Mouse (Mus musculus) frontal cortex, postnatal 36 days (tissue): ENCODE data around the gene Syn3.
A peak's percentile ranks its signal among the peaks of the same experiment; 100 is the strongest.
"Not testable (repeated sequence)": the region's sequence is repeated elsewhere in the genome, so short reads cannot be mapped to it uniquely, and the experiment has no call there.

Experiments used
- DNase-seq, 2 experiments: peaks; one replicate each; pipeline ENCODE4 v3.0.0; 2022; ENCODE audit warnings: low spot score in 2 of 2

Syn3 gene

DNA sequence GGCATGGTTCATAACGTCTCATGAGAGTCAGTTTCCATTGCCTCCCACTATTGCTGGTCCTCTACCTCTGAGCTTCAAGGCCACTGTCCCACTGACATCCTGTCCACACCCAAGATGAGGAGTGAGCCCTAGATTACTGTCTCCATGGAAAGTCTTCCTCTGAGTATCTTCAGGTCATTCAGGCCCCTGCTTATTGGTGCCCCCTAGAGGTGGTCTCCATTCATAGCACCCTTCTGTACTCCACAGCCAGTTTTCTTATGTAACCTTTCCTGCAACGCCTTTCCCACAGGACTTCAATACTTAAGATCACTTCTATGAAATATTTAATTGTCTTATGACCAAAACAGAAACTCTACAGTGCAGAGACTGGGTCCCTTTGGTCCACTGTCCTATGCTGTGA, 80.4 kb downstream of the Syn3 start:
- no peak for DNase-seq

DNA sequence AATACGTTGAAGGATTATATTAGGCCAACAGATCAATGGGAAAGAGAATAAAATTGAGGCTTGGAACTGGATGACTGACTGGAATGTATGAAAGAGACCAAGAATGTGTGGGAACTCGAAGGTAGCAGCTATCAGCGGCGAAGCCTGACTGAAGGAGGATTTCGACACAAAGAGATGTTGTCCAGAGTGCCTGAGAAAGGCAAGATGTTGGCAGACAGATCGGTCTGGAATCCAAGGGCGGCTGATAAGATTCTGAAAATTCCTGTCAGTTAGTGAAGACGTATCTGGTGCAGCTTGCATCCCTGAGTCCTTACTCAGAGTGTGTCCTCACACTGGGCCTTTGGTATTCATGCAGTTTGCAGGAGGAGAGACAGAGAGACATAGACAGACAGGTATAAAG, 81.9 kb downstream of the Syn3 start:
- no peak for DNase-seq

DNA sequence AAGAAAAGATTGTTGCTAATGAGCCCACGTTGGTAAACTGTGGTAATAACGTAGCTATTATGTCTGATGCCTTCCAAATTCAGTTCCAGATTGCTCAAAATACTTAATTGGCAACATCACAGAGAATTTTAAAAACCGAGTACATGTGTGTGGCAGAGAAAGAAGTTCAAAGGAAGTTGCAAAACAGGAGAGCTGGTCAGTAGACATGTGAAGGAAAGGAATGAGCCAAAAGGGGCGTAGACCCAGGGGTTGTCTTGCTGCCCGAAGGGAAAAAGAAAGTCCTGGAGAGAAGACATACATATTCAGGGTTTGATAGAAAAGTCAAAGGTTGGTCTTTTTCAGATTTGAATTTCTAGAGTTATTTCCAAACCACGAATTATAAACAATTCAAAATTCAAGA, 87.8 kb downstream of the Syn3 start:
- DNase-seq: no peak

DNA sequence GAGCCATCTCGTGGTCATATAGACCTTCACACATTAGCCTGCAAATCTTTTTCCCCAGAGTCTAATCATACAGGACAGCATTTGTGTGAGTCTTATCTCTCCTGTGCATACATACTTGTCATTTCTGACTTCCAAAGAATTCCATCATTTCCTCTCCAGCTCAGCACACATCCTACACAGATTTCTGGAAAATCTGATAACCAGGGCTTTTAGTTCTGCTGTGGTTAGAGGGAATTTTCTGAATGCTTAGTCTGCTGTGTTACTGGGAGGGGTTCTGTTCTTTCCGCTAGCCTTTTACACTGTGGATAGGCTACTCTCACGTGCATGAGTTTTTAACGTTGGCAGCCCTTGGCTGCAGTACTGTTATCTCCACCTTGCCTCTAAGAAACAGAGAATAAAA, 91.7 kb downstream of the Syn3 start:
- DNase-seq: no peak

DNA sequence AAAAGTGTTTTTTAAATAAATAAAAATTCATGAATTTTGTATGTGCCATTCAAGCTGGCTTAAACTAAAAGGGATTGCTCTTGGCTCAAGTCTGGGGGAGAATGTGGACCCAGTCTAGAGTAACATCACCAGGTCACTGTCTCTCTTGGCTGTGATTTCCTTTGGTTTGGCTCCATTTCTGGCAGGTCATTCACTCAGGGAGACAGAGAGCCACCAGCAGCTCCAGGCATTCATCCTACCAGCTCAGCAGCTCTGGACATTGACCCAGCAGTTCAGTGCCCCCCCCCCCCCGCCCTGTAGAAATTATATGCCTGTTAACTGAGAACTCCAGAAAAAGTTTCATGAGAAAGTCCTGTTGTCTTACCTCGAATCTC, 100.4 kb downstream of the Syn3 start:
- DNase-seq: no peak

DNA sequence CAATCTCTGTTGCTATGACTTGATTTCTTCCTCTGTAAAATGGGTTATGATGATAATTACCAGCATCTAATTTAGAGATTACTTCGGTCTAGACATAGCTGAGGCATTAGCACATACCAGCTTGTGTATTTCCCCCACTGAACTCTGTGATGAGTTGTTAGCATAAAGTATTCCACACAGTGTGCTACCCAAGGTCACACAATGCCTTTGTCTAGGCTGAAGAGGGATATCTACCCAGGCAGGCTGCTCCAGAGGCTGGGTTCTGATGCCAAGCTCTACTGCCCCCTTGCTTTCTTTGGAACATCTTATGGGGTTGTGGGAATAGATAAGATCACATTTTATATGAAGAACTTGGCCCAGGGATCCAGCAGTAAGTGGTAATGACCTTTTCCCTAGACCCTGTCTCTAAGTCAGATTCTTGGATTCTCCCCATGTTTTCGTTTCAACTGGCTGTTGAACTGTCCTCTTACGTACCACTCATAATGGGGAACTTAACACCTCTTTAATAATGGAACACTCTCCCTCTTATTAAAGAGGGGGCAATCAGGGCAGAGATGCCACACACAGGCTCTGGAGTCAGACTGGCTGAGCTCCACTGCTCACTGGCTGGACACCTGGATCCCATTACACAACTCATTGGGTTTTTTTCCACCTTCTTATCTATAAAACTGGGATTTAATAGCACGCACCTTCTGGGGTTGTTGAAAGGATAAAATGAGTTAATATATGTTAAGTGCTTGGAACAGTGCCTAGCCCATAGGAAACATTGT, 100.9 kb downstream of the Syn3 start:
- DNase-seq: no peak

DNA sequence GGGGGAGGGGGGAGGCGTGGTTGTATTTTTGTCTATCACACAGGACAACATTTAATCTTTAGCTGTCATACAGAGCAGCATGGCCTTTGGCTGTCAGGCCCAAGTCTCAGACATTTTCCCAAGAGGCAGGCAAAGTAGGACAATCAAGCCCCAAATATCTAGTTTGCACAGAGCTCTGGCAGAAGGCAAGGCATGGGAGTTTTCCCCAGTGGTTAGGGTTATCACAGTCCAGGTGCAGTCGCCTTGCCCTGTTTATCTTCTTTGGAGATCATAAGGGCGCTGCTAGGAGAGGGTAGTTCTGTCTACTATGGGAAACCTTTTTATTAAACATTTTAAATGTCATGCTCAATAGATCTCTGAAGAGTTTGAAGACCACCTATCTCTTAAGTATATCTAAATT, 106.3 kb downstream of the Syn3 start:
- DNase-seq: no peak

DNA sequence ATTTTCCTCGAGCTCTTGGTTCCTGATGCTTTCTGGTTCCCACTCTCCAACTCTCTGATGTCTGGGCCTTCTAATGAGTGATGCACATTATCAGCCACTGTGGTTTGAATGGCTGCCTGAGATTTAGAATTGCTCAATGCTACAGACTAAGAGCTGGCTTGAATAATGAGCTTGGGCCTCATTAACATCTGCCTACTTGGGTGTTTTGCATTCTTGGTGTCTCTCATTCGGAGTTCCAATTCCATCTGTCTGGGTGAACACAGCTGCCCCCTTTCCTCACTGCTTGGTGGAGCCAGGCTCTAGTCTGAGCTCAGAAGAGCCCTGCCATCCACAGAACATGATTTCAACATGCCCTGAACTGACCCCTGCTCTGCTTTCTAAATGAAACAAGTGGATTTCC, 108.8 kb downstream of the Syn3 start:
- DNase-seq: peak in 1 of 2 experiments; percentile 28

DNA sequence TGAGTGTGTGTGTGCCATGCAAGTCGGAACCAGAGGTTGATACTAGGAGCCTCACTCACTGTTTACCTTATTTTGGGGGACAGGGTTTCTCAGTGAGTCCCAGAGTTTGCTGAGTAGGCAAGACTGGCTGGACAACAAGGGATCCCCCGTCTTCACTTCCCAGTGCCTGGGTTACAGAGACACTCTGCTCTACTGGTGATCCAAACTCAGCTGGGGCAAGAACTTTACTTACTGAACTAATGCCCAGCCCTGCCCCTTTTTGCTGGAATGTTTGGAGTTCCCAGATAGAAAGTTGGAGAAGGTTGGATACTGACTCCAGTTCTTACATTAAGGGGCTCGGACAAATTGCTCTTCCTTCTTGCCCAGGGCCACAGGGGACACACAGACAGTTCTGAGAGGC, 109.3 kb downstream of the Syn3 start:
- no peak for DNase-seq

DNA sequence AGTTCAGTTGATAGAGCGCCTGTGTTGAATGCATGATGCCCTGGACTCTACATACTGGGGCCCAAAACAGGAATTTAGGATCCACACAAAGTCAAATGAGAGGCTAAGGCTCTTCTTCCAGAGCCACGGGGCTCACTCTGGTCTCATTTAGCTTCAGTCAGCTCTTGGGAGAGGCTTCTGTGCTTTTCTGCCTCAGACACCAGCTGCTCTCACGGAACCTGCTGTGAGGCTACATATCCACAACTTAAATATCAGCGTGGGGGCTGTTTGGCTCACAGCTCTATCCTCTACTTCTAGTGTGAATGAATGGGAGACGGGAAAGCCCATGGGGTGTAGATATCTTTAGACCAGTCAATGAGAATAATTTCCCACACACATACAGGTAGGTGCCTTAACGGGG, 109.9 kb downstream of the Syn3 start:
- peak; percentile 53 to 70 for DNase-seq

DNA sequence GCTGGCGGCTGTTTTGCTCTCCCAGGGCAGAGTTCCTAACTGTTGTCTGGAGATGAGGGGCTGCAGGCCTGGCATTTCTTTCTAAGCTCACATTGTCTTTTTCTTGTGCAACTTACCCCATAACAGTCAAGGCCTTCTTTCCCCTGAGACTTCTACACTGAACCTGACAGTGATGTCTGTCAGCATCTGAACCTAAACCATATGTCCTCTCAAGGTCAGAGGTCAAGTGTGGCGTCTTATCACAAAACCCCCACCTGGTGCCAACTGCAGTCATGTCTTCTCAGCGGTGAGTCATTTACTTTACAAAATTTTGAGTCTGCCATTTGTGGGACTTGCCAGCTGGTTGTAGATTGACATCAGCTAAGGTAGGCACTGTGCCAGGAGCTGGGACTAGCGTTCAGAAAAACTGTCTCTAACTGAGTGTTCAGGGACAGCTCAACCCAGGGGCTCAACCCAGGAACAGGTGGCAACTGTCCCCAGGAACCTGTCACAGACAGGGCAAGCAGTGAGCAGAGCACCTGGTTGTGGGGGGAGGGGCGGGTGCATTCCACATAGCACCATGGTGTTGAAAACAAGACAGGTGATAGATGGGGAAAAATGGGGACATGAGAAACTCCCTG, 110.8 kb downstream of the Syn3 start:
- DNase-seq: peak; percentile 24

DNA sequence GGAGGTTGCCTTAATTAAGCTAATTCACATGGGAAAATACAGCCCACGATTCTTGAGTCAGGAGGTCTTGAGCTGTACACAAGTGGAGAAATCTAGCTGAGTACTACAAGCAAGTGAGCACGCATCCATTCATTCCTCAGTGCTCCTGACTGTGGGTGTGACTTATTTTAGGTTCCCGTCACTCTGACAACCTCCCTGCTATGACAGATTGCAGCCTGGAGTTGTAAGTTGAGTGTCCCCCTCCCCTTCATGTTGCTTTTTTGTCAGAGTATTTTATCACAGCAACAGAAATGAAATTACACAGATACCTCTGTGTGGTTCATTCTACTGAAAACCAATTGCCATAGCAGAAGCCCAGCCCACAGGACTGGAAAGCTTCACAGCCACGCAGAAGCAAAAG, 112.5 kb downstream of the Syn3 start:
- DNase-seq: no peak

DNA sequence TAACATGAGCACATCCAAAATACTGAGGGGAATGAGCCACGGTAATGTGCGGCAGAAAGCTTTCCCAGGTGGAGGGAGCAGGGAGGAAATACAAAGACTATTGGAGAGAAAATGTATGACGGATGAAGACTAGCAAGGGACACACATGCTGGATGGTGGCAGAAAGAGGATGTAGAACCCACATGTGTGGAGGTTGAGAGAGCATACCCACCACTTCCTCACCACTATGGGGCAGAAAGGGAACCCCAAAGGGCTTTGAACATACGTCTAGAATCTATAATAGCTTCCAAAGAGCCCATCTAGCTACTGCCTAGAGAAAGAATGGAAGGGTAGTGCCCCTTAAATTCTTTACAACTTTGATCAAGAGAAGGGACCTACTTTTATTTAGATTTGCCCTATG, 113.0 kb downstream of the Syn3 start:
- no peak for DNase-seq

DNA sequence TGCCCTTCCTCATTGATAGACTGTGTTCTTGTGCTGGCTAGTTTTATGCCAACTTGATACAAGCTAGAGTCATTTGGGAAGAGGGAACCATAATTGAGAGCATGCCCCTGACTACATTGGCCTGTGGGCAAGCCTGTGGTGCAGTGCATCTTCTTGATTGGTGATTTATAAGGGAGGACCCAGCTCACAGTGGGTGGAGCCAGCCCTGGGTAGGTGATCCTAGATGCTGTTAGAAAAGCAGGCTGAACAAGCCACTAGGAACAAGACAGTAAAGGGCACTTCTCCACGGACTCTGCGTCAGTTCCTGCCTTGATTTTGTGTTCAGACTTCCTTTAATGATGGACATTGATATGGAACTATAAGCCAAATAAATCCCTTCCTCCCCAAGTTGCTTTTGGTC, 114.0 kb downstream of the Syn3 start:
- no peak for DNase-seq

DNA sequence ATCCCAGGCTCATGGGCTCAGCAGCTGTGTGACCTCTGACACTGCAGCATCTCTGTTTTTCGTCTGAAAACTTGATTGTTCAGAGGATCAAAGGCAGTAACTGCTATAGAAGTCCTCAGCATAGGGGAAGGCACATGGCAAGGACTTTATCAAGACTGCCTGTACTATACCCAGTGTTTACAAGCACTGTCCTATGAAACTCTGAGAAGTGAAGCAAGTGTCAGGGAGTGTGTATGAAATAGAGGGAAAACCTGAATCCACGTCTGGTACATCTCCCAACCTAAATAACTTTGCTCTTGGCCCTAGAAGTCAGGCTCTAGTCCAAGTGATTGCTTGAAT, 116.8 kb downstream of the Syn3 start:
- DNase-seq: no peak

DNA sequence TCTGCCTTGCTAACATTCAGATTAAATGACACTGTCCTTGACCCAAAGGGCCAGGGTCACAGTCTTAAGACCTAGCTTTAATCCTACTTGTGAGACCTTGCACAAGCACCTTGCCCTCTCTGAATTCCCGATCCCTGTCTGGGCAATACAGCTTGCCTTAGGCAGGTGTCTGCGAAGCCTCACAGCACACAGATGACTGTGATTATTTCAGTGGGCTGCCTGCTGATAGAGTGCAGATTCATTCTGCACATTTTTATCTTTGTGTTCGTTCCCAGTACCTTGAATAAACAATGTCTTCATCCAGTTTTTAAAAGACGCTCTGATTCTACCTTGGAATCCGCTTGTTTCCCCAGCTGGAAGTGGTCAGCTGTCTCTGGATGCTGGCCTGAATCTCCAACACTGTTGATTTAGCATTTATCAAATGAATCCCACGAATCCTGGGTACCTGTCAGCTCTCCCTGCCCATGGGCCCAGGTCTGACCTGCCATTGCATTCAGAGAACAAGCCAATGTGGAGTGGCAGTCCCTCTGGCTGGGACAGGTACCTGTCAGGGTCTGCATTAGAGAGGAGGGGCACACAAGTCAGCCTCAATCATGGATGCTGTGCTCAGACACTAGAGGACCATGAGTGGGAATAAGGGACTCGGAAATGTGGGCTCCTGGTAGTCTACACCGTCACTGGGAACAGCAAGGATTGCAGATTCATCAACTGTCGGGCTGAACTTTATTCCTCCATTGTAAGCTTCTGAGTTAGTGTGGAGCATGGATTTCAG, 117.4 kb downstream of the Syn3 start:
- DNase-seq: no peak

DNA sequence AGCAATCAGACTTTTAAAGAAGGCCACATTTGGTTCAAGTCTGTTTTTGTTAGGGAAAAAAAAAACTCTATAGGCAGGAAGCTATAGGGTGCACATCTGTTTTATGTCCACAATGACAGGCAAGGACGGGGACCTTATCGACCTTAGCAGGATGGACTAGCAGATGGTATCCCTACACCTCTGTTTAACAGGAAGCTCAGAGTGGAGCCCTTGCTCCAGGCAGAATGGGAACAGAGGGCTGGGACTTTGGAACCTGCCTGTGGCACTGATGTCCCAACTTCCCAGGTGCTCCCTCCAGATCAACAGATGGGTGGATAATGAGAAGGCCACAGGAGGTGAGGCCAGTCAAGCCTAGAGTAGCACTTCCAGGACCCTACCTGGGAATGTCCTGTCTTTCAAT, 118.1 kb downstream of the Syn3 start:
- DNase-seq: no peak

DNA sequence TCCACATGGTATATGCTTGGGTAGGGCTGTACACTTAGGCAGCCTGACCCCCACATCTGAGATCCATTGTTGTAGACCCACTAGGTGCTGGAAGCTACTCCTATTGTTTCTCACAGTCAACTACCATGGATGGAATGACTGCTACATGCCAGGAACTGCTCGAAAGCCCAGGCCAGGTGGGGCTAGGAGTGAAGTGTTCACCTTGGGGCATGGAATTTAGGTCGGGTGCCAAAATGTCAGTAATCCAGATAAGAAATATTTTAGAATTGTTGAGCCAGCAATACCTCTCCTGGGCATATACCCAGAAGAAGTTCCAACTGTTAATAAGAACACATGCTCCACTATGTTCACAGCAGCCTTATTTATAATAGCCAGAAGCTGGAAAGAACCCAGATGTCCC, 119.9 kb downstream of the Syn3 start:
- not testable (repeated sequence) for DNase-seq

DNA sequence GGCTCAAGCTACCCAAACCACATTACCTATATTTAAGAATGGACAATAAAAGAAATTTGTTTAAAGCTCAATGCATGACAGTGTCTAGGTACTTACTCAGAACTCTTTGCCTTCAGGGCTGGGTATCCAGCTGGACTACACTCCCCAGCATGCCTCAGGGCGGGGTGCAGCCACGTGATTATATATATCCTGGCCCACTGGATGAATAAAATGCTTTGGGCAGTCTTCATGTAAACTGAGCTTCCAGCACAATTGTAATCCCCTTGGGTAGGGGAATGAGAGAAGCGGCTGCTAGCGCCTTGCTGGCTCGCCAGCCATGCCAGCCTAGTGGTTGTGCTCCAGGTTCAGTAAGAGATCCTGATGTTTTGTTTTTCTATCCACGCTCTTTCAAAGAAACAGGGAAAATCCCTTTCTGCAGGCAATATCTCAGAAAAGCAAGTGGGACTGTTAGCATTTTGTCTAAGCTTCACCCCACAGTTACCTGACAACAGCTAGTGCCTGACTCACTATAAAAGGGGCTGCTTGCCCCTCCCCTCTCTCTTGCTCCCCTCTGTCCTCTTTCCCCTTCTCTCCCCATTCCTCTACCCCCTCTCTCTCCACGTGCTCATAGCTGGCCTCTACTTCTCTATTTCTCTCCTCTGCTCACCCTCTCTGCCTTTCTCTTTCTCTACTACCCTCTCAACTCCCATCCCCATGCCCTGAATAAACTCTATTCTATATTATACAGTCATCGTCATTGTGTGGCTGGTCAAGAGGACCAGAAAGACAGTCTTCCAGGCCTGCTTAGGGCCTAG, 122.1 kb downstream of the Syn3 start:
- DNase-seq: no peak

DNA sequence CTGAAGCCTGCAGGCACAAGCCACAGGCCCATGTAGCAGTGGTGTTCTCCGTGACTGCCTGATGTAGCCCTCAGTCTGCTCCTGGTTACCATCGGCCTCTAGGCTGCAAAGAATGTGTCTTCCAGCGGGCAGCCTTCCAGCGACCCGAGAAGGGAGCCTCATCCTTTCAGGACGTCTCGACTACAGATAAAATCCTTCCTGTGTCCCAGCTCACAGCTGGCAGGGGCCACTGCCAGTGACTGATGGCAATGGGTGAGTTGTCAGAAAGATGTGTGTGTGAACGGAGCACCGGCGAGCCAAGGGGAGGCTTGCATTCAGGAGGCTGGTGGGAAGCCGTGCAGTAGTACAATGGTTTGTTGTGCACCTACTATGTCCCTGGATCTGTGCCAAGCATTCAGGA, 122.8 kb downstream of the Syn3 start:
- no peak for DNase-seq

DNA sequence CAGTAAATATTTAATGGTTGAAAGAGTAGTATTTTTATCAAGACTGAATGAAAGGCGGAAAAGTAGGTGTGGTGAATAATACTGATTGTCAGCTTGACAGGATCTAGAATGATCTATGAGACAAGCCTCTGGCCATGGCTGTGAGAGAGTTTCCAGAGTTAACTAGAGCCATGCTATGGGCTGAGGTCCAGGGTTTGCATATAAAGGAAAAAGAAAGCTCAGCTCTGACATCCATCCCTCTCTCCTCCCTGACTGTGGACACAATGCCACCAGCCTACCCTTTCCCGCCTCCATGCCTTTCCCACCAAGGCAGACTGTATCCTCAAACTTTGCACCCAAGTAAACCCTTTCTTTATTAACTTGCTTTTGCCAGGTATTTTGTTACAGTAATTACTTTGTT, 124.6 kb downstream of the Syn3 start:
- DNase-seq: no peak

DNA sequence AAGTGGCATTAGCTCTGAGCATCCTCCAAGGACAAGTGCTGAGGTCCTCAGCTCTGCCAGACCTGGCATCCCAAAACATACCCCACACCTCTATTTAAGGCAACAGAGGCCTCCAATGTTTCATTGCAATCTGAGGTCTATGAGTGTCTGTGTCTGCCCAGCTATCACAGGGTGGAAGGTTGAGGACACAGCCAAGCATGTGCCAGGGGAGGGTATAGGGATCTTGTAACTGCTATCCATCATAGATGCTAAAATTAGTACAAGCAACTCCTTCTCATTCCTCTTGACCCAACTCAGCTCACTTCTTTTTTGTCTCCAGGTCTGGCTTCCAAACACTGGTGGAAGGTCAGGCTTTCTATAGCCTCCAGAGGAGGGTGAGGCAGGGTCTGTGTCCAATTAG, 127.1 kb downstream of the Syn3 start:
- no peak for DNase-seq
